Mouse (Mus musculus) testis, adult 2 months (tissue): ENCODE measurements around the gene Ugdh.

ENCODE experiments used
- CTCF ChIP-seq: fragments of 200-500 bp; IDR thresholded peaks from 2 replicates; pipeline ENCODE4 v1.5.1; 2012; ENCODE audit warnings: low read depth, mild to moderate bottlenecking, inconsistent platforms, low read length, moderate library complexity; ENCODE audit not compliant: control insufficient read depth, insufficient read depth, insufficient replicate concordance
- POLR2A ChIP-seq: fragments of 200-500 bp; IDR thresholded peaks from 2 replicates; pipeline ENCODE4 v1.6.1; 2012; ENCODE audit warnings: low read depth, mild to moderate bottlenecking, inconsistent platforms, low read length, moderate library complexity; ENCODE audit not compliant: control insufficient read depth

GRCm38 (mm10) chr5:65466911-65467310, 31.2 kb upstream of the Ugdh start:
- TF ChIP-seq CTCF: no peak
- no peak for TF ChIP-seq POLR2A
